15 mouse cellular contexts compared by ENCODE assay signal in the genomic region with DNA sequence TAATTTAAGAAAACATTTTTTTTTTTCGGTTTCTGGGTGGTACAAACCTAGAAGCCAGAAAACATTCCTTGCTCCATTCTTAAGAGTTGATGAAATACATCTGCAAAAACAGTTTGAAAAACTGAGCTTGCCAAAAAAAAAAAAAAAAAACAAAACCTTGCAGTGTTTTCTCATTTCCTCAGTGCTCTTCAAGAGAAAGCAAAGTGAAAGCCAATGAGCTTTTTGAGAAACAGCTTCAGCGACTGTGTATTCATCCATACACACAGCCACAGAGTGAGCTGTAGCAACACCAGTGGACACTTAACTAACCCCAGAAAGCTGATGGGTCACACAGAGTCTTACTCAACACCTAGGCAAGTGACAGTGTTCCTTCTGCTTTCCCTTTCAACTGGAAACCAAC.
A peak's percentile ranks its signal among the peaks of the same experiment; 100 is the strongest.
DNase-seq lines count a peak whose midpoint lies in the region; ATAC-seq and TF ChIP-seq lines count a peak whose summit lies in the region.
"Had no signal": no experiment of that assay in that cellular context is flagged by ENCODE, and none has a peak within 500 bp of the region (broad histone marks: within the 10 kb centered on the region; RNA-seq: fewer than 3 reads in every experiment).

No protein-coding gene starts in this region.

- 0 out of 2 replicates have a peak overlapping the region, but pooled peaks have one; percentile 60 for H3K27ac ChIP-seq in embryonic facial prominence, embryonic 12.5 days
- no peak overlapping the region for H3K27ac ChIP-seq in embryonic facial prominence, embryonic 10.5 days (replicated peaks)
- peak overlapping the region; percentile 68 for H3K27ac ChIP-seq in kidney, postnatal 0 days
- H3K27ac ChIP-seq in embryonic facial prominence, embryonic 15.5 days (replicated peaks): peak overlapping the region; percentile 55
- H3K27ac ChIP-seq: forebrain, embryonic 13.5 days; left cerebral cortex, adult 2 months; macrophage; midbrain, embryonic 13.5 days had no signal

- DNase-seq in embryonic facial prominence, embryonic 10.5 days (ENCODE audit: low spot score): no peak
- DNase-seq in kidney, postnatal 0 days (ENCODE audit: low spot score): peak; percentile 57
- no peak for DNase-seq in kidney, adult 9 months
- DNase-seq in lung, postnatal 14 days: peak; percentile 3
- no peak for DNase-seq in layer of hippocampus, adult 18-20 months (ENCODE audit: low spot score in 2 of 2)
- no peak for DNase-seq in left cerebral cortex, postnatal 10 days (ENCODE audit: extremely low spot score in 1 of 2, low spot score in 2 of 2)
- DNase-seq: cerebellum, postnatal 10 days; liver; thymus, postnatal 14 days had no signal

- no peaks in the 10 kb centered on the region for H3K9me3 ChIP-seq in embryonic facial prominence, embryonic 12.5 days
- H3K9me3 ChIP-seq in embryonic facial prominence, embryonic 10.5 days: peaks cover 10% of the 10 kb centered on the region; the same call in 1 of the 2 replicates
- H3K9me3 ChIP-seq in kidney, postnatal 0 days (replicated peaks; ENCODE audit: low read length): no peaks in the 10 kb centered on the region
- H3K9me3 ChIP-seq in embryonic facial prominence, embryonic 15.5 days (replicated peaks): 0 out of 2 replicates have a peak, but pooled peaks cover 6% of the 10 kb centered on the region

- no peak overlapping the region for H3K4me2 ChIP-seq in embryonic facial prominence, embryonic 12.5 days (replicated peaks)
- H3K4me2 ChIP-seq in kidney, postnatal 0 days (ENCODE audit: low read length): no peak overlapping the region
- no peak overlapping the region for H3K4me2 ChIP-seq in embryonic facial prominence, embryonic 15.5 days (replicated peaks)
- H3K4me2 ChIP-seq: forebrain, embryonic 13.5 days; midbrain, embryonic 13.5 days had no signal

- H3K4me3 ChIP-seq in embryonic facial prominence, embryonic 12.5 days: no peak overlapping the region
- no peak overlapping the region for H3K4me3 ChIP-seq in embryonic facial prominence, embryonic 10.5 days
- no peak overlapping the region for H3K4me3 ChIP-seq in kidney, postnatal 0 days (replicated peaks; ENCODE audit: low read depth, low read length)
- no peak overlapping the region for H3K4me3 ChIP-seq in embryonic facial prominence, embryonic 15.5 days (replicated peaks)
- H3K4me3 ChIP-seq: forebrain, embryonic 13.5 days; left cerebral cortex, adult 2 months; midbrain, embryonic 13.5 days had no signal

- ATAC-seq in embryonic facial prominence, embryonic 12.5 days (ENCODE audit: insufficient number of reproducible peaks, insufficient read depth, low FRiP score, low TSS enrichment): no peak
- no peak for ATAC-seq in kidney, postnatal 0 days (replicated peaks; ENCODE audit: low FRiP score, low read depth)
- ATAC-seq in embryonic facial prominence, embryonic 15.5 days (ENCODE audit: insufficient number of reproducible peaks, low FRiP score, low TSS enrichment, low read depth): no peak
- ATAC-seq: forebrain, embryonic 13.5 days; midbrain, embryonic 13.5 days had no signal

- H3K36me3 ChIP-seq in embryonic facial prominence, embryonic 12.5 days: no peaks in the 10 kb centered on the region
- H3K36me3 ChIP-seq in embryonic facial prominence, embryonic 10.5 days (replicated peaks): no peaks in the 10 kb centered on the region
- H3K36me3 ChIP-seq in kidney, postnatal 0 days (ENCODE audit: insufficient read depth, low read length): no peaks in the 10 kb centered on the region
- no peaks in the 10 kb centered on the region for H3K36me3 ChIP-seq in embryonic facial prominence, embryonic 15.5 days
- H3K36me3 ChIP-seq: midbrain, embryonic 13.5 days had no signal

- intact Hi-C loops in left cerebral cortex, postnatal 10 days (cut with DNase I): no loop called here

- 0 out of 2 replicates have a peak, but pooled peaks cover 4% of the 10 kb centered on the region for H3K4me1 ChIP-seq in embryonic facial prominence, embryonic 12.5 days
- H3K4me1 ChIP-seq in embryonic facial prominence, embryonic 10.5 days: no peaks in the 10 kb centered on the region
- no peaks in the 10 kb centered on the region for H3K4me1 ChIP-seq in kidney, postnatal 0 days (replicated peaks; ENCODE audit: insufficient read depth, low read length)
- H3K4me1 ChIP-seq in embryonic facial prominence, embryonic 15.5 days: no peaks in the 10 kb centered on the region
- H3K4me1 ChIP-seq: forebrain, embryonic 13.5 days; midbrain, embryonic 13.5 days had no signal

- WGBS in embryonic facial prominence, embryonic 12.5 days: 66% methylated on average over 2 of the region's 2 CpGs
- WGBS in embryonic facial prominence, embryonic 10.5 days: 73% methylated on average over 2 of the region's 2 CpGs
- 67% methylated on average over 2 of the region's 2 CpGs for WGBS in kidney, postnatal 0 days
- WGBS in embryonic facial prominence, embryonic 15.5 days: 44% methylated on average over 2 of the region's 2 CpGs

- no peak for TF ChIP-seq CTCF in kidney, postnatal 0 days (IDR thresholded peaks at IDR 0.05; ENCODE audit: low read depth)

- H3K27me3 ChIP-seq in embryonic facial prominence, embryonic 12.5 days: no peaks in the 10 kb centered on the region
- H3K27me3 ChIP-seq in embryonic facial prominence, embryonic 10.5 days (replicated peaks; ENCODE audit: low read depth, poor library complexity, severe bottlenecking): no peaks in the 10 kb centered on the region
- no peaks in the 10 kb centered on the region for H3K27me3 ChIP-seq in kidney, postnatal 0 days (ENCODE audit: insufficient read depth, low read length)
- H3K27me3 ChIP-seq in embryonic facial prominence, embryonic 15.5 days: no peaks in the 10 kb centered on the region
- H3K27me3 ChIP-seq: forebrain, embryonic 13.5 days; midbrain, embryonic 13.5 days had no signal

- no peak overlapping the region for H3K9ac ChIP-seq in embryonic facial prominence, embryonic 12.5 days
- no peak overlapping the region for H3K9ac ChIP-seq in kidney, postnatal 0 days (ENCODE audit: low read depth, low read length)
- H3K9ac ChIP-seq in embryonic facial prominence, embryonic 15.5 days: no peak overlapping the region
- H3K9ac ChIP-seq: forebrain, embryonic 13.5 days; midbrain, embryonic 13.5 days had no signal

Comparison
In these comparisons a context has a peak if more than half of its experiments do, and no peak if none do; other contexts are left out.
1. DNase-seq: peak in kidney, postnatal 0 days (single experiment) and lung, postnatal 14 days (single experiment); none in embryonic facial prominence, embryonic 10.5 days (single experiment), kidney, adult 9 months (single experiment), layer of hippocampus, adult 18-20 months (0 of 2) and left cerebral cortex, postnatal 10 days (0 of 2).